Mouse (Mus musculus): Measurements from ENCODE around the gene Fam124b.
A peak's percentile ranks its signal among the peaks of the same experiment; 100 is the strongest.

Gene Fam124b

GRCm38 (mm10) chr1:80218268-80218667 lies at the start of gene Fam124b:
Gene Fam124b (minus strand): TSS chr1:80218473.
- DNase-seq: peak; percentile 26 to 28

DNA sequence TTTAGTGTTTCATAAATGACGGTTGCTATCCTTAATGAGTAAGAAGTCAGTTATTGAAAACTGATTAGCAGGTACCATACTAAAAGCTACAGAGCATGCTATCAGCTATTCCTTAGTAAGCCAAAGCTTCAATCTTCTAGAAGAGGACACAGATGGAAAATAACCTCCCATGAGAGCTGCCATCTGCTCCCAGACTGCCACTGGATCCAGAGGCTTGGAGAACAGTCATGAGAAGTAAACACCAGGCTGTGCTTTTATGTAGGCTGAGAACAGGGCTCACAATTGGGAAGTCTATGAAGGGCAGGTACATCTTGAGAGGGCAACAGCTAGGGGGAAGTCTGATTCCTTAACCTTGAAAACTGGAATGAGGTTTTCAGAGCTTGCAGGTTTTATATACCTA lies 42.2 kb upstream of the Fam124b start:
- no peak for DNase-seq

- DNase-seq: no peak
Measured at GRCm38 (mm10) chr1:80258632-80259031, 40.4 kb upstream of the Fam124b start.

DNA sequence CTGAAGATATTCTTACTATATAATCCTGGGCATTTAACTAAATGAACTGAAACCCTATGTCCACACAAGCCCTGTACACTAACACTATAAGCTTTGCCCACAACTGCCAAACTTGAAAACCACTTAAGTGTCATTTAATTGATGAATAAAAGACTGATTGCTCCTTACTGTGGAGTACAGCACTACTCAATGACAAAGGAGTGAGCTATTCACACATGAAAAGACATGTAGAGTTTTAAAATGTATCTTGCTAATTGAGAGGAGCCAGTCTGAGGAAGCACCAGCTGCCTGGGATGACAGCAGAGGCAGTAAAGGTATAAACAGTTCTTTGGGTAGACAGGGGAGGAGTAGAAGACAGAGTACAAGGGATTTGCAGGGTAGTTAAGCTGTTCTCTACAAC lies 35.0 kb upstream of the Fam124b start:
- no peak for DNase-seq

- DNase-seq: no peak
Measured at GRCm38 (mm10) chr1:80250247-80250646, 32.0 kb upstream of the Fam124b start.

GRCm38 (mm10) chr1:80247131-80247530 lies 28.9 kb upstream of the Fam124b start:
- DNase-seq: no peak

DNA sequence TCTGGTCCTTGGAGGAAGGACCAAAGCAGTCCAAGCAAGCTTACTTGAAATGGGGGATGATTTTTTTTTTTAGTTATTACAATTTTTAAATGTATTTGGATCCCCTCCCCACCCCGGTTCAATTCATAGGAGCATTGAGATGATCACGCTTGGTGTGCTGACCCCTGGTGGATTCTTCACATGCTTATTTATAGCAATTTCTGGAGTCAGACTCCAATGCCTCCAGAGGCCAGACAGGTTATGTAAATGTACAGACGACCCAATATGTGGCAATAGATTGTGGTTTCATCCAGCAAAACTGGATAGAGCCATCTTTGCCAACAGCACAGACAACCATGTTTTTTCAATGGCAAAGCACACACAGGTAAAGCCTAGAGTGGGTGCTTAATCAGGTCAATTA lies 25.9 kb upstream of the Fam124b start:
- DNase-seq: no peak

DNA sequence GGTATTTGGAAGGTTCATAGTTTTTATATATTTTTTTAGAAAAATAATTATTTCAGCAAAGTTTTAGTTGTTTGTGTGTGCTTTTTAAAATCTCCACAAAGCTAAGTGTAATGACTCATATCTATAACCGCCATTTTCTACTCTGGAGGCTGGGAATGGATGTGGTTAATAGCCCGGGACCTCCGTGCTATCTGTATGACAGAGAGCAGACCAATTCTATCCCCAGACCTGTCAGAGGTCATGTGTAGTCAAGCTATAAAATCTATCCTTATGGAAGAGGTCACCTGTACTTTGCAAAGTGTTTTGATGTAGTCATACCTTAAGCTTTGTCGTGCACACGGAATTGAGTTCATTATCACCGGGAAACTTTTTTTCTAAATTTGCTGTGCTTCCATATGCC lies 23.3 kb upstream of the Fam124b start:
- no peak for DNase-seq

DNA sequence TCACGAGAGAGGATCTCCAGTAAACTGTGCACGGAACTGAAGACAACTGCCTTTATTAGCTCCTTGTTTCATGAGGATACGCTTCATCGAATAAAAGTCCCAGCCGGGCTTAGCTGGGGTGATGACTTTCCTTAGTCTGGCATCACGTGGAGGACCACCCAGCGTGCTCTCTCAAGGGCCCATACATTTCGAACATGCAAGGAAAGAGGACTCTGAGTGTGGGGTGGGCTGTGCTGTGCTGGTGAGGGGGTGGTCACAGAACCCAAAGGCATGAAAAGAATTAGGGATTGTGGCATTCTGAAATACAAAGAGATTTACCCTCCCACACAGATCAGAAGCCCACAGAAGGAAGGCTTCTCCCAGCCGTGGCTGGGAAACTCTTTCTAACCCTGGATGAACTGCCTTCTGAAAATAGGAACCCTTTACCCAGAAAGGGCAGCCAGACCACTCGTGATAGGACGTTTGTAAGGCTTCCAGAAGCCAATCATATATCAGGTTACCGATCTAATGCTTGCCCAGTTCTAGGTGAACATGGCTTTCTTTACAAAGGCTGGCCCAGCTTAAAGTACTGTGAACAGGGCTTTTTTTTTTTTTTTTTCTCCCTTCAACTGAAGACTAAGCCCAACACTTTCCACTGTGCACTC lies 21.9 kb upstream of the Fam124b start:
- no peak for DNase-seq

- DNase-seq: no peak
Measured at GRCm38 (mm10) chr1:80239481-80239880, 21.2 kb upstream of the Fam124b start.

DNA sequence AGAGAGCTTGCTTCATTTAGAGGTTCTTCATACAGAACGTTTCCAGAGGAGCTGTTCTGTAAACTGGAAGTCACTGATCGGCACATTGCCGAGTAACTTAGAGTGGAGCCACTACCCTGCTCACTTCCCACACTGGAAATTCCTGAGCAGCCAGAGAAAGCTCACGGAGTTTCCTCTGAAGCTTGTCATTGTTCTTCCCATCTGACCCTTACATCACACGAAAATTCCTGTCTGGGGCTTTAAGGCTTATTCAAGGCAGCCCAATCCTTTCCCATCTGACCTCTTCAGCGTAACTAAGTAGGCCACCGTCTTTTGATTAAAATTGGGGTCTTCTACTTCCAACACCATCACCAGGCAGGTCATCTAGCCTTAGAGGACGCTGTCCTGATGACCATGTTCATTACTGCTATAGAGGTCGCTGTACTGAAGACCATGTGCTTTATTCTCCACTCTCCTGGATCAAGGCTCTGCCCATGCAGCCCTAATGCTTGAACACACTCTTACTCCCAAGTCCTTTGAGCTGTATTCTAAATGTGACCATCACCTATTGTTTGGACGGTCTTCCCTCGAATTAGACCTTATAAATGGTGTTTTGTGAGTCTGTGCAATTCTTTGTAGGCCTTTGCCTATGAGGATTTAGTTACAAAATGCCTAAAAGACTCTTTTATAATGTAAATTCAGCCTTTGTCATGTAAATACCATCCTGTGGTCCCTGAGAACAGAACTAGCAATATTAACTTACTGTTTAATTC lies 18.9 kb upstream of the Fam124b start:
- no peak for DNase-seq

GRCm38 (mm10) chr1:80236126-80236525 lies 17.9 kb upstream of the Fam124b start:
- DNase-seq: no peak

- no peak for DNase-seq
Measured at GRCm38 (mm10) chr1:80230612-80231011, 12.3 kb upstream of the Fam124b start.

DNA sequence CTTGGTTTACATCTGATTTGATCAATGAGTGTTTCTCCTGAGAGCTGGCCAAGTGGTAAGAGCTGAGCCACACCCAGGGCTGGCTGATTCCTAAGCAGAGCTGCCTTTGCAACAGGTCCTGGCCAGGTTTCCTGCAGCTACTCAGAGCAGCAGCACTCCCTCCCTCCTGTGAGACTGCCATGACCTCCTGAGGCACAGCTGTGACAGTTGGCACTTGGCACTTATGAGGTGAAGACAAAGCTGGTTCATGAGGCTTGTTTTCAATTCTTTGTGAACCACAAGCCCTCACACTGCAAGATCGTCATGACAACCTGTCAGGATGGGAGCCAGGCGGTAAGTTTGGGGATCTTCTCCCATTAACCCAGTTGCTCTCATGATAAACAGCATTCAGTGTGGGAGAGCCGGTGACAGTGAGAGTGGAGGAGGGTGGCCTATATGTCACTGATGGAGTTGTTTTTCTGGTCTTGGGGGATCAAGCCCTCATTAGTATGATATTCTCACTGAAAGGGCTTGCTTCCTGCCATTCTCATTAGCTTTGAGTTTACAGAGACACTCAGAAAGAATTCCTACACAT lies 6.7 kb upstream of the Fam124b start:
- DNase-seq: peak; percentile 13 to 21

GRCm38 (mm10) chr1:80221151-80221550 lies 2.9 kb upstream of the Fam124b start:
- DNase-seq: no peak

DNA sequence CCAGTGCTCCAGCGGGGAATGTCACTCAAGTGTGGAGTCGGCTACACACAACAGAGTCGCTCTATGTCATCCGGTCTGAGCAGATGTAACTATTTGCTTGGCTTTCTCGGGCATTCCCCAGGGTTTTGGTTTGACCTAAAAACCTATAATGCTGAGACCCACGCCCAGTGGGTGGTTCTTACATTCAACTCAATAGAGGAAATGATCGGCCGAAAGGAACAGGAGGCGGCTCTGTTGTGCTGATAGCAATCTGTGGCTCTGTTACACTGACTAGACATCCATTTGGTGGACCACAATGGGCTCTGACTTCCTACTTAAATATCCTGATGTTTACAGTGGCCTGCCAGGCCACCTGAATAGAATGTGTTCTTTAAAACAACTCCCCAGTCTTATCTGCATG lies 4.4 kb downstream of the Fam124b start:
- DNase-seq: no peak

- DNase-seq: no peak
Measured at GRCm38 (mm10) chr1:80213146-80213545, 5.1 kb downstream of the Fam124b start.

DNA sequence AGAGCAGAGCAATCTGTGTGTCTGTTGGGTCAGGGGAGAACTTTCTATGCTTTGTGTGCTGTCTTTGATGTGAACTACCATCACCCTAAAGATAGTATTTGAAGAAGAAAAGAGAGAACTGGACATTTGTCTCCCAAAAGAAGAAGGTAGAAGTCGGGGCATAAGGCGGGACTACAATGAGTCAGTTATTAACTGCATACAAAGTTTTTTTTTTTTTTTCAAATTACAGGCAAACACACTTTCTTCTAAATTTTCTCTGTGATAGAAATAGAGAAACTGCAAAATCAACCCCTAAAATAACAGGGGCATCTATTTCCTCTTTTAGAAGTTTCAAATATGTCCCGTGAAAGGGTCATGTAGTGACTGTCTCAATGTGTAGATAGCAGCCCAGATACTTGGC lies 16.0 kb downstream of the Fam124b start:
- no peak for DNase-seq

GRCm38 (mm10) chr1:80192837-80193236 lies 25.4 kb downstream of the Fam124b start:
- no peak for DNase-seq

GRCm38 (mm10) chr1:80181414-80181805 lies 36.9 kb downstream of the Fam124b start:
- no peak for DNase-seq

DNA sequence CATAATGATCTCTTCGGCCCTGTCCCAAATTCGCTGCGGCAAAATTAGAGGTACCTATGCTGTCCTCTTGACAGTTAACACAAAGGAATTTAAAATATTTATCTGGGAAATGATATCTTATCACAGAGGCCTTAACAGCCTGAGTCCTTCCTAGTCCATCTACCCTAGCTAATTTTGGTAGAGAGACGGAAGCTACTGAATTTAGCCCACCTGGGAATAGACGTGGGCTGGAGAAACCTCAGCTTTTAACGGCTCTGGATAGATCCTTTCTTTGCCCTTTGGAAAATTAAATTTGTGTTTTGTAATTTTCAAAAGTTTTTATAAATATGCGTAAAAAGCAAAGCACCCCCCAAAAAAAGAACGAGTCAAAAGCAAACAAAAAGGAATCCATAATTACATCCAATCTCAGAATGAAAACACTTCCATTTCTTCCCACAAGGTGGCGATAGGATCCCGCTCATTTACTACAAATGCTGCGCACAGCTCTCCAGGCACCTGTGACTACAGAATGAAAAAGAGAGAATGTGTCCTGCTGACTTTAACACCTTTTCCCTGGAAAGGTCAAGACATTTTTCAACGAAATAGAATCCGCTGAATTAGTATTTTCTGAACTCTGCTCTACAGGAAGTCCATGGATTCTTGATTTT lies 37.4 kb downstream of the Fam124b start:
- no peak for DNase-seq

DNA sequence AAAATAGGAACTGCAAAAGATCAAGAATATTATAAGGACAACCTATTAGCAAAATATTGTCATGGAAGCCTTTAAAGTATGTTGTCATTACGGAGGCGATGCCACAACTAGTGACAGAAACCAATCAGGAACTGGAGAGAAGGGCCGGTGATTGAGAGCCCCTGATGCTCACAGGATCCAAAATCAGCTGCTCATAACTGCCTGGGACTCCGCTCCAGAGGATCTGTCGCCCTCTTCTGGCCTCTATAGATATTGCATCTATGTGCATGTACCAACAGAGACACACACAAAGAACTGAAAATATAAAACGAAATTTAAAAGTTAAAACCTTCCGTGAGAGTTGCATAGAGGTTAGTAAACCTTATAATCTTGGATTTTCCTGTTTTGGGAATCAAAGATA lies 38.1 kb downstream of the Fam124b start:
- DNase-seq: no peak

DNA sequence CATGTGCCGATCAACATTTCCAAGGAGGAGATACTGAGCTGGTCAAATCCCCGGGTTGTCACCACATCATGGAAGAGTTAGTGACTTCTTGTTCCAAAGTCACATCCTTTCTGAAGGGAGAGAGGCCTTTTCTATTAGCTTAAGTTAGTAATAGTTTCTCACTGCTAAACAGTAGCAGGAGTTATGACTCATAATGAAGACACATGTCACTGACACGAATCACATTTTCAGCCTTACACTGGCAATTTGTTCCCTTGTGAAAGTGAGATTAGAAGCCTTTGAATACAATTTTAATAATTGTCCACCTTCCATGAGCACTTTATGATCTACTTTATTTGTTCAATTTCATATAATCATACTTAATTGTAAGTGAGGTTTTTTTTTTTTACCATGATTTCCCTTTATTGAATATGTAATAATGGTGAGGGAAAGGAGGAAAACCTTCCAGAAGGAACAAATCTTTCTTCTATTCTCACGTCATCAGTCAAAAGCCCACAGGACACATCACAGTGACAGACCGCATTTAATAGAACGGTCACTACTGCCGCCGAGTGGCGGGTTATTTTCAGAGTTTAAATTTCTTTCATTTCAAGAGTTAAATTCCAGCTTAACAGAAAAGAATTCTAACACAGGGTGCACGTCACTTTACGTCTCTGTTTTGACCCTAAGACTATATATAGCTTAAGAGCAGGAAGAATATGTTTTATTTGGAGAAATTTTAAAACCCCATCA lies 40.5 kb downstream of the Fam124b start:
- no peak for DNase-seq
